Mouse (Mus musculus) limb, embryonic 12.5 days (tissue): ENCODE results near the gene Cd46. TPM values are rescaled to one million over a fixed set of nuclear protein-coding genes. Genes with fewer than 3 reads are reported as not detected.

Experiments used
- ATAC-seq: fragments of 200-750 bp; cut with Nextera tagmentation; 2 replicates; pipeline ENCODE4 v1.8.0; 2017; ENCODE audit warnings: low read depth, moderate TSS enrichment; ENCODE audit not compliant: insufficient number of reproducible peaks, insufficient read depth, low FRiP score, low TSS enrichment
- H3K27ac ChIP-seq: fragments of 300-500 bp; sonication (generic); 2 replicates; pipeline ENCODE4 v1.5.1; 2016; ENCODE audit warnings: mild to moderate bottlenecking, moderate library complexity
- H3K27me3 ChIP-seq: fragments of 300-500 bp; sonication (generic); 2 replicates; pipeline ENCODE4 v1.6.1; 2016; ENCODE audit warnings: mild to moderate bottlenecking, moderate library complexity
- H3K36me3 ChIP-seq: fragments of 300-500 bp; sonication (generic); 2 replicates; pipeline ENCODE4 v1.6.1; 2016; ENCODE audit warnings: mild to moderate bottlenecking, moderate library complexity
- H3K4me1 ChIP-seq: fragments of 300-500 bp; sonication (generic); replicated peaks from 2 replicates; pipeline ENCODE4 v1.6.1; 2016
- H3K4me2 ChIP-seq: fragments of 300-500 bp; sonication (generic); 2 replicates; pipeline ENCODE4 v1.6.1; 2016; ENCODE audit warnings: mild to moderate bottlenecking, moderate library complexity
- H3K4me3 ChIP-seq: fragments of 300-500 bp; sonication (generic); replicated peaks from 2 replicates; pipeline ENCODE4 v1.5.1; 2016; ENCODE audit warnings: mild to moderate bottlenecking
- H3K9ac ChIP-seq: fragments of 300-500 bp; sonication (generic); replicated peaks from 2 replicates; pipeline ENCODE4 v1.6.1; 2016; ENCODE audit warnings: mild to moderate bottlenecking, moderate library complexity
- H3K9me3 ChIP-seq: fragments of 300-500 bp; sonication (generic); 2 replicates; pipeline ENCODE4 v1.6.1; 2016; ENCODE audit warnings: mild to moderate bottlenecking, moderate library complexity
- WGBS: fragments of 180-500 bp; shearing (Covaris S2); methylation state at CpG from one replicate; pipeline ENCODE4 v1.1.7; 2016; 5-methylcytosine and 5-hydroxymethylcytosine counted together
- polyA plus RNA-seq: library from polyadenylated mRNA; unstranded; fragments of >200 nt; fragmentation: Nextera tagmentation; extraction: Ambion mirVana; gene quantifications from 2 replicates; pipeline ENCODE4 v1.2.1, GENCODE M21; 2016

The Cd46 gene
- polyA plus RNA-seq, 1 experiment from 2014 or later = 0.78 TPM

DNA sequence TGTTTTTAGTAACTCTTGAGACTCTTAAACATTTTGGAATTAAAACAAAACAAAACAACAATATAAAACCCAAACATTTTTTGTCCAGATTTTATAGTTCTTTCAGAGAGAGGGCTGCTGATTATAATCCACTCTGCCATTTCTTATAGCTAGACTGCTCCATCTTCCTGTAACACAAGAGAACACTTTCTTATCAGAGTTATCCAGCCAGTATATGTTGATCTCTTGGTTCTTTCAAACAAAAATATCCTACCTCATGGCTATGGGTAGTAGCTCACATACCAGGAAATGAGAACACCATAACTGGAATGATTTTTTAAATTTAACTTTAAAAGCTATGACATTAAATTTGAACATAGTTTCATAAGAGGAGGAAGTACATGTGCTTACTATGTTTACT is 9.9 kb downstream of the Cd46 start:
- no peaks in the 10 kb centered on the region for H3K36me3 ChIP-seq
- no peak for ATAC-seq
- H3K27me3 ChIP-seq = no peaks in the 10 kb centered on the region
- H3K4me2 ChIP-seq = no peak overlapping the region
- no peak overlapping the region for H3K9ac ChIP-seq
- no peaks in the 10 kb centered on the region for H3K9me3 ChIP-seq
- no peak overlapping the region for H3K27ac ChIP-seq
- H3K4me1 ChIP-seq = no peaks in the 10 kb centered on the region
- H3K4me3 ChIP-seq = no peak overlapping the region

GRCm38 (mm10) chr1:195040437-195040836 is 51.6 kb downstream of the Cd46 start:
- Histone ChIP-seq H3K4me3 (no peak overlapping the region), H3K36me3 (no peaks in the 10 kb centered on the region), H3K9me3 (no peaks in the 10 kb centered on the region), H3K27ac (no peak overlapping the region), H3K4me1 (no peaks in the 10 kb centered on the region), H3K9ac (no peak overlapping the region), H3K4me2 (no peak overlapping the region), H3K27me3 (no peaks in the 10 kb centered on the region)
- no peak for ATAC-seq

- no peaks in the 10 kb centered on the region for H3K36me3 ChIP-seq
- H3K9ac ChIP-seq = no peak overlapping the region
- H3K4me2 ChIP-seq = no peak overlapping the region
- no peaks in the 10 kb centered on the region for H3K4me1 ChIP-seq
- H3K27ac ChIP-seq = no peak overlapping the region
- no peaks in the 10 kb centered on the region for H3K27me3 ChIP-seq
- ATAC-seq = no peak
- WGBS = 59% methylated on average over 1 of the region's 1 CpGs
- no peak overlapping the region for H3K4me3 ChIP-seq
- H3K9me3 ChIP-seq = no peaks in the 10 kb centered on the region
Measured at GRCm38 (mm10) chr1:195038386-195038785, 53.7 kb downstream of the Cd46 start.

- ATAC-seq = no peak
Measured at GRCm38 (mm10) chr1:195037985-195038384, 54.1 kb downstream of the Cd46 start.

DNA sequence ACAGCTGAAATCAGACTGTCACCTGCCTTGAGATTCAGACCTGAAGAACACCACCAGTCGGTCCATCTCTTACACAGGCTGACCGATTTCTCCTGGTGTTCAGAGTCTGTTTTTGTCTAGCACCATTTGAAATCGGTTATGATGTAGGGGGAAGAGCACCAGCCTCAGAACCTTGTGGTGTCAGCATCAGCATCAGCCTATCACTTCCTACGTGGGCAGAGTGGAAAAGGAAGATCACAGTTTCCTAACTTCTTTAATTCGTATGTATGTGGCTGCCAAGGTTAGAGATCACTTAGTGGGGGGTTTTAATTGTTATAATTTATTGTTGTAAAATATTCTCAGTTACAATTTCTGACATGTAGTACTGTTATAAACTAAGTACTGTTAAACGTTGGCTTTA is 54.6 kb downstream of the Cd46 start:
- Histone ChIP-seq H3K36me3 (no peaks in the 10 kb centered on the region), H3K4me1 (no peaks in the 10 kb centered on the region), H3K9ac (no peak overlapping the region), H3K4me2 (no peak overlapping the region), H3K27ac (no peak overlapping the region), H3K9me3 (no peaks in the 10 kb centered on the region), H3K4me3 (no peak overlapping the region), H3K27me3 (no peaks in the 10 kb centered on the region; the same call in 1 of the 2 replicates)
- WGBS = 90% methylated on average over 6 of the region's 6 CpGs
- ATAC-seq = no peak

More at GRCm38 (mm10) chr1:195037985-195038384, 54.1 kb downstream of the Cd46 start:
- Histone ChIP-seq H3K36me3 (no peaks in the 10 kb centered on the region), H3K27me3 (no peaks in the 10 kb centered on the region), H3K4me2 (no peak overlapping the region), H3K4me1 (no peaks in the 10 kb centered on the region), H3K27ac (no peak overlapping the region), H3K4me3 (no peak overlapping the region), H3K9me3 (no peaks in the 10 kb centered on the region), H3K9ac (no peak overlapping the region)
- WGBS = 81% methylated on average over 1 of the region's 1 CpGs

DNA sequence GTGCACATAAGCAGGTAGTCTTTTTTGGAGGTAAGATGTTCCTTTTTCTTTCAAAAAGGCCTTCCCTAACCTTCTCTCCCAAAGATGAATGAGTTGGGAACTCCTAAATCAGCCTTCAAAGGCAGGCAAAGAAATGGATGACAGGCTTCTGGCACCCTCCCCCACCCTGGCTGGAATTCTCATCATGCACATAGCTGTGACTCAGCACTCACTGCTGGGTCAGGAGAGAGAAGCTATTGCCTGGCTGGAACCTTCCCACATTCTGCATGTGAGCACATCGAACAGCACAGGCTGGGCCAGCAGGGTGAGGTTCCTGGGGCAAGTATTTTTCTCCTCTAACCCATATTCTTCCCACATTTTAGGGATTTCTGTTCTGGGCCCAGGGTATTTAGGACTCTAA is 58.1 kb downstream of the Cd46 start:
- ATAC-seq = no peak
- Histone ChIP-seq H3K27me3 (no peaks in the 10 kb centered on the region; the same call in 1 of the 2 replicates), H3K4me1 (no peaks in the 10 kb centered on the region), H3K9me3 (no peaks in the 10 kb centered on the region), H3K4me2 (no peak overlapping the region), H3K27ac (no peak overlapping the region), H3K4me3 (no peak overlapping the region), H3K36me3 (no peaks in the 10 kb centered on the region), H3K9ac (no peak overlapping the region)
- 58% methylated on average over 1 of the region's 1 CpGs for WGBS

GRCm38 (mm10) chr1:195032738-195033137 is 59.3 kb downstream of the Cd46 start:
- ATAC-seq = no peak
- Histone ChIP-seq H3K4me1 (no peaks in the 10 kb centered on the region), H3K9me3 (no peaks in the 10 kb centered on the region), H3K27me3 (no peaks in the 10 kb centered on the region; the same call in 1 of the 2 replicates), H3K36me3 (no peaks in the 10 kb centered on the region), H3K9ac (no peak overlapping the region), H3K27ac (no peak overlapping the region), H3K4me2 (no peak overlapping the region), H3K4me3 (no peak overlapping the region)
- 79% methylated on average over 1 of the region's 1 CpGs for WGBS

DNA sequence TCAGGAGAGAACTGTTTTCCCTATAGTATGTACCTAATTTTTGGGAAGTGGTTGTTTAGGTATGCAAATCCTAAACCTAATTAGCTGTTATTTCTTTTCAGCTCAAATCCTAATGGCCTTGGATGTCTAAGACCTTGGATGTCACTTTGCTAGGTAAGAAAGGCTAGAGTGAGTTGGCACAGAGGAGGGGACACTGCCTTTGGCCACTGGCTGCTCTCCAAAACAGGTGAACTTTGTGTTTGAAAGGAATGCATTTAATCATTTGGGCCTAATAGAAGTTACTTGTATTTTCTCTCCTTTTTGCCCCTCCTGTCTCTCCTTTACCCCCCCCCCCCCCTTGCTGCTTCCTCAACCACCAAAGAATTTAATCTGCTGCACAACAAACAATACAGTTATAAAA is 60.3 kb downstream of the Cd46 start:
- H3K4me1 ChIP-seq = no peaks in the 10 kb centered on the region
- no peak overlapping the region for H3K4me3 ChIP-seq
- no peak overlapping the region for H3K27ac ChIP-seq
- no peaks in the 10 kb centered on the region; the same call in 1 of the 2 replicates for H3K27me3 ChIP-seq
- H3K36me3 ChIP-seq = no peaks in the 10 kb centered on the region
- H3K9me3 ChIP-seq = no peaks in the 10 kb centered on the region
- no peak overlapping the region for H3K9ac ChIP-seq
- H3K4me2 ChIP-seq = no peak overlapping the region
- no peak for ATAC-seq

DNA sequence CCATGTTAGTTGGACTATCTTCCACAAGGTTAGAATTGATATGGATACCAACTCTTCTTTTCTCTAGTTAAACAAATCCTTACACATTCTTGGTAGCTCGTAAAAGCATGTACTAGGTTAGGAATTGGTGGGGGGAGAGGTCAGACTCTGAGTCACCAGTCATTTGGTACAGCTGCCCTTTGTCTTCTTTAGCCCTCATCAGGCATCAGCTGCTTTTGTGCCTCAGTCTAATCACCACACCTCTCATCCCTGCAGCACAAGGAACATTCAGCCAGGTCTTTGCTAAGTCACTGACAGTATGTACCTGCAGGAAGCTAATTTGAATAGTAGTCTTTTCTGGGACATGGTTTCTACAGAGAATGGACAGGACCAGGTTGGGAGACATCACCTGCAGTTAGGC is 64.5 kb downstream of the Cd46 start:
- Histone ChIP-seq H3K9me3 (no peaks in the 10 kb centered on the region), H3K27ac (no peak overlapping the region), H3K4me2 (no peak overlapping the region), H3K4me1 (no peaks in the 10 kb centered on the region), H3K36me3 (no peaks in the 10 kb centered on the region), H3K4me3 (no peak overlapping the region), H3K27me3 (no peaks in the 10 kb centered on the region), H3K9ac (no peak overlapping the region)
- no peak for ATAC-seq
- 58% methylated on average over 1 of the region's 1 CpGs for WGBS

DNA sequence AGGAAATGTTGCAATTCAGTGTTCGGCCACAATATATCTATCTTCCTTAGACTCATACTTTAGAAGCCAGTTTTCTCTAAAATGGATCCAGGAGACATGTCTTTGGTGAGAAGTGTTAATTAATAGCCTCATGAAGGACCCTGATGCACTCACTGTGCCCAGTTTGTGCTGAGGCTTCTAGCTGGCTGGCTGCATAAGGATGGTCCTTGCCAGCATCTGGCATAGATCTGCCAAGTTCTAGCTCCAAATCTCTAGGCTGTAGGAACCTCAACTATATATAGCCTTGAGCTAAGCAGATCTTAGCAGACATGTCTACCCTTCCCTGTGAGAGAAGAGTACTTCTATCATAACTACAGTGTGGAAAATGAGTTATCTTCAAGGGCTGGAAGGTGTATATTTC is 68.2 kb downstream of the Cd46 start:
- no peaks in the 10 kb centered on the region for H3K27me3 ChIP-seq
- H3K4me1 ChIP-seq = no peaks in the 10 kb centered on the region
- no peak overlapping the region for H3K4me2 ChIP-seq
- no peak overlapping the region for H3K9ac ChIP-seq
- no peak overlapping the region for H3K4me3 ChIP-seq
- no peak for ATAC-seq
- H3K27ac ChIP-seq = no peak overlapping the region
- no peaks in the 10 kb centered on the region for H3K9me3 ChIP-seq
- H3K36me3 ChIP-seq = no peaks in the 10 kb centered on the region
- 90% methylated on average over 1 of the region's 1 CpGs for WGBS

- no peaks in the 10 kb centered on the region for H3K4me1 ChIP-seq
Measured at GRCm38 (mm10) chr1:195021831-195022230, 70.2 kb downstream of the Cd46 start.

DNA sequence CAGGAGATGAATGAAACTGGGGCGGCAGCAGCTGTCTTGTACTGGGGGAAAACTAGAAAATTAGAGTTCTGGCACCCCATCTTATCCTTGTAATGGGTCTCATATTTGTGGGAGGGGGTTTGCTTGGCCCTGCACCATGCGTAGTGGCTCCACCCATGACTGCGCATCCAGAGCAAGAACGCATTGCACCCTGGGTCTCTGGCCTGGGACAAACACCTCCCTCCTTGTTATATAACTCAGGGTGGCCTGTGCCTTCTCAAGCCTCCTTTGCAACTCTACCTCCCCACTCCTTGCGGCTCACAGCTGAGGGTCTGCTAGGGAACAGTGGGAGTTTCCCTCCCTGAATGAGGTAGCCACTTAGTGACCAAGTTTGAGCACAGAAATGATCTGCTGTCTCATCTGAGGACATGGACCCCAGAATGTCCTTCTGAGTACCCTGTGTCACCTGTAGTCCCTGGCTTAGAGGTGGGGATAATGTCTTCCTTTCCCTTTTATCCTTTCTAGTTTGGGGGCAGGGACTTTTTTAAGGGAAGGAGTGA is 72.9 kb downstream of the Cd46 start:
- Histone ChIP-seq H3K9me3 (no peaks in the 10 kb centered on the region), H3K4me3 (no peak overlapping the region), H3K4me2 (no peak overlapping the region), H3K4me1 (no peaks in the 10 kb centered on the region), H3K36me3 (no peaks in the 10 kb centered on the region), H3K27me3 (no peaks in the 10 kb centered on the region), H3K9ac (no peak overlapping the region), H3K27ac (no peak overlapping the region)
- WGBS = 93% methylated on average over 5 of the region's 5 CpGs
- ATAC-seq = no peak

More at GRCm38 (mm10) chr1:195021831-195022230, 70.2 kb downstream of the Cd46 start:
- no peak overlapping the region for H3K4me3 ChIP-seq
- ATAC-seq = no peak
- no peaks in the 10 kb centered on the region for H3K9me3 ChIP-seq
- H3K27me3 ChIP-seq = no peaks in the 10 kb centered on the region
- no peak overlapping the region for H3K27ac ChIP-seq
- WGBS = 67% methylated on average over 2 of the region's 2 CpGs
- H3K4me2 ChIP-seq = no peak overlapping the region
- no peaks in the 10 kb centered on the region for H3K36me3 ChIP-seq
- H3K9ac ChIP-seq = no peak overlapping the region
